Mouse (Mus musculus): Measurements from ENCODE around the gene Abcb5.

GRCm38 (mm10) chr12:118849996-118850395 lies 116.2 kb downstream of the Abcb5 start:
- TF ChIP-seq CTCF (IDR thresholded peaks at IDR 0.05; ENCODE audit: low read depth, low read length) (no peak), POLR2A (IDR thresholded peaks at IDR 0.05; ENCODE audit: borderline replicate concordance, low read depth, low read length) (no peak)
